Mouse (Mus musculus) forebrain, embryonic 12.5 days (tissue): ENCODE results near the gene Selplg. TPM values are rescaled to one million over a fixed set of nuclear protein-coding genes. Genes with fewer than 3 reads are reported as not detected.
"Not testable (repeated sequence)": the region's sequence is repeated elsewhere in the genome, so short reads cannot be mapped to it uniquely, and the experiment has no call there.

ENCODE experiments used
- ATAC-seq: fragments of 200-750 bp; cut with Nextera tagmentation; 2 replicates; pipeline ENCODE4 v1.8.0; 2017; ENCODE audit warnings: moderate TSS enrichment; ENCODE audit not compliant: low FRiP score
- H3K27ac ChIP-seq: fragments of 300-500 bp; sonication (generic); 2 replicates; pipeline ENCODE4 v1.5.1; 2016; ENCODE audit warnings: mild to moderate bottlenecking
- H3K27me3 ChIP-seq: fragments of 300-500 bp; sonication (generic); 2 replicates; pipeline ENCODE4 v1.6.1; 2016; ENCODE audit warnings: mild to moderate bottlenecking
- H3K36me3 ChIP-seq: fragments of 300-500 bp; sonication (generic); replicated peaks from 2 replicates; pipeline ENCODE4 v1.6.1; 2016; ENCODE audit warnings: mild to moderate bottlenecking
- H3K4me1 ChIP-seq: fragments of 300-500 bp; sonication (generic); 2 replicates; pipeline ENCODE4 v1.6.1; 2016
- H3K4me2 ChIP-seq: fragments of 300-500 bp; sonication (generic); 2 replicates; pipeline ENCODE4 v1.6.1; 2016; ENCODE audit warnings: mild to moderate bottlenecking, moderate library complexity
- H3K4me3 ChIP-seq: fragments of 300-500 bp; sonication (generic); replicated peaks from 2 replicates; pipeline ENCODE4 v1.5.1; 2016; ENCODE audit warnings: mild to moderate bottlenecking
- H3K9ac ChIP-seq: fragments of 300-500 bp; sonication (generic); 2 replicates; pipeline ENCODE4 v1.6.1; 2016; ENCODE audit warnings: mild to moderate bottlenecking
- H3K9me3 ChIP-seq: fragments of 300-500 bp; sonication (generic); 2 replicates; pipeline ENCODE4 v1.6.1; 2016
- WGBS: fragments of 180-500 bp; shearing (Covaris S2); methylation state at CpG from one replicate; pipeline ENCODE4 v1.1.7; 2016; 5-methylcytosine and 5-hydroxymethylcytosine counted together
- polyA plus RNA-seq: library from polyadenylated mRNA; unstranded; fragments of >200 nt; fragmentation: Nextera tagmentation; extraction: Ambion mirVana; gene quantifications from 2 replicates; pipeline ENCODE4 v1.2.1, GENCODE M21; 2016

The Selplg gene
- polyA plus RNA-seq, 1 experiment from 2014 or later = 0.82 TPM

DNA sequence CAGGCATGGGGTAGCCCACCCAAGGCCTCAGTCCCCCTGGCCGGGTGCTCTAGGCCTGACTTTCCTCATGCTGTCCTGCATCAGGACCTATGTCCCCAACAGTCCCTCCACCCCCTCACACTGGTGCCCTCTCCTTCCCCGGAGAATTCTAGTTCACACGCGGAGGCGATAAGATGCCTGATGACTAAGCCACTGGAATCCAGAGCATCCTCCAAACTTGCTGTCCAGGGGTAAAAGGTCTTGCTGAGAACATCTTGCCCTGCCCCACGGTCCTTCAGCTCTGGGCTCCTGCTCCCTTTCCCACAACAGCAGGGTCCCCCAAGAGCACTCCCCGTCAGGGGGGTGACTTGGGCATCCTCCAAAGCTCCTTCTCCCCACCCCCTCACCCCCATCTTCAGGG is 49.8 kb downstream of the Selplg start:
- WGBS = 93% methylated on average over 7 of the region's 7 CpGs
- Histone ChIP-seq H3K4me3 (no peak overlapping the region), H3K9me3 (peaks cover 8% of the 10 kb centered on the region; the same call in 1 of the 2 replicates), H3K4me1 (no peaks in the 10 kb centered on the region; the same call in 1 of the 2 replicates), H3K9ac (no peak overlapping the region), H3K36me3 (peaks cover 8% of the 10 kb centered on the region; the same call in 1 of the 2 replicates), H3K27me3 (peaks cover 20% of the 10 kb centered on the region), H3K27ac (no peak overlapping the region), H3K4me2 (no peak overlapping the region)
- no peak for ATAC-seq

DNA sequence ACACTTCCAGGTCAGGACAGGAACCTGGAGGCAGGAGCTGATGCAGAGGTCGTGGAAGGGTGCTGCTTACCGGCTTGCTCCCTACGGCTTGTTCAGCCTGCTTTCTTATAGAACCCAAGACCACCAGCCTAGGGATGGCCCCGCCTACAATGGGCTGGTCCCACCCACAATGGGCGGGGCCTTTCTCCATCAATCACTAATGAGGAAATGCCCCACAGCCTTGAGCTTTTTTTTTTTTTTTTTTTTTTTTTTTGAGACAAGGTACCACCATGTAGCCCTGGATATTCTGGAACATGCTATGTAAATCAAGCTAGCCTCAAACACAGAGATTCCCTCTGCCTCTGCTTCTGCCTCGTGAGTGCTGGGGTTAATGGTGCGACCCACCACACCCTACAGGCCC is 50.6 kb downstream of the Selplg start:
- Histone ChIP-seq H3K27me3 (peaks cover 20% of the 10 kb centered on the region), H3K4me1 (no peaks in the 10 kb centered on the region; the same call in 1 of the 2 replicates), H3K36me3 (peaks cover 12% of the 10 kb centered on the region), H3K9ac (no peak overlapping the region), H3K4me2 (no peak overlapping the region), H3K27ac (no peak overlapping the region), H3K9me3 (peaks cover 8% of the 10 kb centered on the region; the same call in 1 of the 2 replicates), H3K4me3 (no peak overlapping the region)
- WGBS = 81% methylated on average over 7 of the region's 7 CpGs
- no peak for ATAC-seq

DNA sequence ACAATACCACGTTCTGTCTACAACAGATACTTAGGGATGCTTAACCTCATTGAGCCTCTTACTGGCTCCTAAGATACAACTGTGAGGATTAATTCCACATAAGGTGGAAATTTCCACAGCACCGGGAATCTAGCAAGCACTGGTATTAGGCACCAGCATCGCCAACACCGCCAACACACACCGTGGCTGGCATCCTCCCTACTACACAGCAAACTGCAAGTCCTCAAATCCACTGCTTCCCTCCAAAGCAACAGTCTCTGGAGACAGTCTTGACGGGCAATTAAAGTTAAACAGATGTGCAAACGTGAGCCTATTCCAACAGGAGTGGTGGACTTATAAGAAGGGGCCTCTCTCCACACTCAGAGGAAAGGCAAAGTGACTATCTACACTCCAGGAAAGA is 51.2 kb downstream of the Selplg start:
- WGBS = 86% methylated on average over 7 of the region's 7 CpGs
- no peak overlapping the region for H3K9ac ChIP-seq
- H3K9me3 ChIP-seq = peaks cover 8% of the 10 kb centered on the region; the same call in 1 of the 2 replicates
- H3K27ac ChIP-seq = no peak overlapping the region
- H3K4me2 ChIP-seq = no peak overlapping the region
- peaks cover 19% of the 10 kb centered on the region for H3K36me3 ChIP-seq
- no peaks in the 10 kb centered on the region; the same call in 1 of the 2 replicates for H3K4me1 ChIP-seq
- H3K4me3 ChIP-seq = no peak overlapping the region
- peaks cover 20% of the 10 kb centered on the region for H3K27me3 ChIP-seq
- no peak for ATAC-seq

DNA sequence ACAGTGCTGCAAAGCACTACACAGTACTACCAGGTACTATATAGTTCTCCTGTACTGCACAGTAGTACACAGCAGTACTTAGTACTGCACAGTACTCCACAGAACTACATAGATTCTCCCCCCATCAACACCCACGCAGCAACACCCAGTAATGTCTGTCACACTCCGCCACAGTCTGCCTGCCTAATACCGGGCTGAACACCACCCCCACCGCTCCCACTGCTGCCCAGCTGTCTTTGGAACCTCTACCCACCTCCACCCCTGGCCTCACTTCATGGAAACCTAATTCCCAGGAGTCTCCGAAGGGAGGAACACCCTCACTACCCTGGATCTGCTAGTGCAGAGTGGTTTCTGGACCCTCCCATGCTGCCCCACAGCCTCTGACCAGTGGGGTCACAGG is 51.7 kb downstream of the Selplg start:
- Histone ChIP-seq H3K4me1 (no peaks in the 10 kb centered on the region; the same call in 1 of the 2 replicates), H3K36me3 (peaks cover 24% of the 10 kb centered on the region), H3K27ac (no peak overlapping the region), H3K9ac (no peak overlapping the region), H3K9me3 (peaks cover 8% of the 10 kb centered on the region; the same call in 1 of the 2 replicates), H3K4me2 (no peak overlapping the region), H3K4me3 (no peak overlapping the region), H3K27me3 (peaks cover 20% of the 10 kb centered on the region)
- ATAC-seq = no peak
- WGBS = 91% methylated on average over 5 of the region's 5 CpGs

DNA sequence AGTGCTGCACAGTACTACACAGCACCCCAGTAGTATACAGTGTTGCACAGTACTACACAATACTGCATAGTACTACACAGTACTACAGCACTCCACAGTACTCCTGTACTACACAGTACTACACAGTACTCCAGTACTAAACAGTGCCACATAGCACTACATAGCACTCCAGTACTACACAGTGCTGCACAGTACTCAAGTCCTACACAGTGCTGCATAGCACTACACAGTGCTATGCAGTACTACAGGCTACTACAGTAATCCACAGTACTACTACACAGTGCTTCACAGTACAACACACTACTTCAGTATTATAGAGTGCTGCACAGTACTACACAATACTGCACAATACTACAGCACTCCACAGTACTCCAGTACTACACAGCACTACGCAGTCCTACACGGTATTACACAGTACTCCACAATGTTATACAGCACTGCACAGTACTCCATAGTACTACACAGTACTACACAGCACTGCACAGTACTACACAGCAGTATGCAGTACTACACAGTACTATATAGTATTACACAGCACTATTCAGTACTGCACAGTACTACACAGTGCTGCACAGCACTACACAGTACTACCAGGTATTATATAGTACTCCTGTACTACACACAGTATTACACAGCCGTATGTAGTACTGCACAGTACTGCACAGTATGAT is 52.2 kb downstream of the Selplg start:
- no peak overlapping the region for H3K9ac ChIP-seq
- H3K4me3 ChIP-seq = no peak overlapping the region
- peaks cover 20% of the 10 kb centered on the region for H3K27me3 ChIP-seq
- WGBS = 92% methylated on average over 3 of the region's 3 CpGs
- peaks cover 28% of the 10 kb centered on the region for H3K36me3 ChIP-seq
- ATAC-seq = no peak
- no peak overlapping the region for H3K4me2 ChIP-seq
- H3K27ac ChIP-seq = no peak overlapping the region
- no peaks in the 10 kb centered on the region; the same call in 1 of the 2 replicates for H3K4me1 ChIP-seq
- H3K9me3 ChIP-seq = peaks cover 8% of the 10 kb centered on the region; the same call in 1 of the 2 replicates

DNA sequence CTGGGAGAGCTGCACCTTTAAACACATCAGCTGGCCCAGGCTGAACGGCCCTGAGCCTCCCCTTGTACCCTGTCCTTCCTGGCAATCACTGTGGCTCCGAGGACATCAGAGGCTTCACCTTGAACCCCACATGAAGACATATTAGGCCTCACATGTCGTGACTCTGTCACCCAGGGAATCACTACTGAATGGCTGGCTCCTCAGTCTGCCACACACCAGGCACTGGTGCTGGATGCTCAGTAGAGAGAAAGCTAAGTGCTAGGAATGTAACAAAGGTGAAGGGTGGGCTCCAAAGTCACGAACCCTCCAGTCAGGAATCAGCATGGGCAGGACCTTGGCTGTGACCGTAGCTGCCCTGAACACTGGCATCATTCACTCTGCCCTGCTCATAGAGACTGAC is 52.9 kb downstream of the Selplg start:
- H3K9ac ChIP-seq = no peak overlapping the region
- H3K4me1 ChIP-seq = no peaks in the 10 kb centered on the region; the same call in 1 of the 2 replicates
- 78% methylated on average over 5 of the region's 5 CpGs for WGBS
- H3K27ac ChIP-seq = no peak overlapping the region
- ATAC-seq = no peak
- peaks cover 8% of the 10 kb centered on the region; the same call in 1 of the 2 replicates for H3K9me3 ChIP-seq
- H3K27me3 ChIP-seq = peaks cover 16% of the 10 kb centered on the region
- H3K4me3 ChIP-seq = no peak overlapping the region
- H3K4me2 ChIP-seq = no peak overlapping the region
- H3K36me3 ChIP-seq = peaks cover 34% of the 10 kb centered on the region

DNA sequence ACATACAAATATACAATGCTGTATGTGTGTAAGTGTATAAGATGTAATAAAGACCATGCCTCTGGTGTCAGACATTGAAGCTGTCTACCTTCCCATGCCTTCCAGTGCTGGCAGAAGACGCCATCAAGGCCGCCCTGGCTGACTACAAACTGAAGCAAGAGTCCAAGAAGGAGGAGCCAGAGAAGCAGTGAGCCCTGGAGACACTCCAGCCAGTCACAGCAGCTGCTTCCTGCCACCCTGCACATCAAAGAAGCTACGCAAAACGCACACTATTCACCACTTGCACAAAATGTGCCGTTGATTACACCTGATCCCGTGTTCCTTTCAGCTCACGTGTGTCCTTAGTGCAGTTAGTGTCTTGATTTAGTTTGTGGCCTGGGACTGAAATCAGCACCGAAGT is 54.7 kb downstream of the Selplg start:
- 92% methylated on average over 8 of the region's 8 CpGs for WGBS
- H3K4me3 ChIP-seq, H3K4me2 ChIP-seq, H3K27me3 ChIP-seq, H3K9me3 ChIP-seq, H3K9ac ChIP-seq, H3K27ac ChIP-seq, ATAC-seq: not testable (repeated sequence)
- peaks cover 38% of the 10 kb centered on the region for H3K36me3 ChIP-seq
- H3K4me1 ChIP-seq = peaks cover 11% of the 10 kb centered on the region

DNA sequence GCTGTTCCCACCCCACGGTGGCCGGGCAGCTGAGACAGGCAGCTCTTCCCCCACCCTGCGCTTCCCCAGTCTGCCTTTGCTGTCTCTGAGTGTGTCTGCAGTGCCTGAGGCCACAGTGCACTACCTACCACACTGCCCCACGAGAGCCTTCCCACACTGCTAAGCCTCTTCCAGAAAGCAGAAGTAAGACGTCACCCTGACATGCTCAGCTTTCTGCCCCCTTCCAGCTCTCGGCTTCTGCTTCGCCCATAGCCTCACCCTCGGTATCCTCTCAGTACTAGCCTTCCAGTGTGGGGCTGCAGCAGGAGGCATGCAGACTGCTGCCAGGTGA is 55.6 kb downstream of the Selplg start:
- 91% methylated on average over 8 of the region's 8 CpGs for WGBS
- H3K4me2 ChIP-seq = no peak overlapping the region
- peaks cover 38% of the 10 kb centered on the region for H3K36me3 ChIP-seq

DNA sequence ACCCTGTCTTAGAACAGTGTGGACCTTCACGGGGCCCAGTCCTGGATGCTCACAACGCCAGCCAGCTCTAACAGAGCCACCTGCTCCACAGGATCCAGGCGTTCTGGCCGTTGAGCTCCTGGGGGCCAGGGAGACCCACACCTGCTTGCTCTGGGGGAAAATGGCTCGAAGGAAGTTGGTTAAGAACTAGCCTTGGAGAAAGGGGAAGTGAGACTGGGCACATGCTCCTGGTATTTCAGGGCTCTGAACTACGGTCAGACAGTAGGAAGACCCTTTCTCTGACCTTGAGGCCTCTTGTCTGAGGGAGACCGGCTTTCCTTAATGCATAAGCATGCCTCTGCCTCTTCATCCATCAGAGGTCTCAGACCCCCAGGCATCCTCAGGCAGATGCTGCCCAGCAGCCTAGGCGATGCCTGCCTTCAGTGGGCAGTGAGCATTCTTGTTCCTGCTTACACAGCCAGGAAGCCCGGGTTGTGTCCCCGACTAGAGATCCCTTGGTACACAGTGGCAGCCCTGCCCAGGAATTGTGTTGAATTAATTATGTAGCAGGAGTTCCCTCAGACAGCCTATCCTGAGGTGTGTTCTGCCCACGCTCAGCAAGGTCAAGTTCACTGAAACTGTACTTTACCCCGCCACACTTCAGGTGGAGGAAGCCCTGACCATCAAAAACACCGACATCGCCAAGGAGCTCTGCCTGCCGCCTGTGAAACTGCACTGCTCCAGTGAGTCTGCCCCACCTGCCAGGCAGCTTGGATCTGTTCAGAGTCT is 56.1 kb downstream of the Selplg start:
- H3K9me3 ChIP-seq = peaks cover 8% of the 10 kb centered on the region; the same call in 1 of the 2 replicates
- no peak overlapping the region for H3K27ac ChIP-seq
- no peak for ATAC-seq
- peaks cover 11% of the 10 kb centered on the region for H3K4me1 ChIP-seq
- peaks cover 38% of the 10 kb centered on the region for H3K36me3 ChIP-seq
- H3K4me2 ChIP-seq = no peak overlapping the region
- no peak overlapping the region for H3K9ac ChIP-seq
- no peak overlapping the region for H3K4me3 ChIP-seq
- 93% methylated on average over 15 of the region's 15 CpGs for WGBS
- H3K27me3 ChIP-seq = no peaks in the 10 kb centered on the region

More for the DNA sequence above, 55.6 kb downstream of the Selplg start:
- Histone ChIP-seq H3K4me3 (no peak overlapping the region), H3K4me1 (peaks cover 11% of the 10 kb centered on the region), H3K9ac (no peak overlapping the region), H3K27ac (no peak overlapping the region), H3K9me3 (peaks cover 8% of the 10 kb centered on the region; the same call in 1 of the 2 replicates), H3K27me3 (no peaks in the 10 kb centered on the region)
- ATAC-seq = no peak

DNA sequence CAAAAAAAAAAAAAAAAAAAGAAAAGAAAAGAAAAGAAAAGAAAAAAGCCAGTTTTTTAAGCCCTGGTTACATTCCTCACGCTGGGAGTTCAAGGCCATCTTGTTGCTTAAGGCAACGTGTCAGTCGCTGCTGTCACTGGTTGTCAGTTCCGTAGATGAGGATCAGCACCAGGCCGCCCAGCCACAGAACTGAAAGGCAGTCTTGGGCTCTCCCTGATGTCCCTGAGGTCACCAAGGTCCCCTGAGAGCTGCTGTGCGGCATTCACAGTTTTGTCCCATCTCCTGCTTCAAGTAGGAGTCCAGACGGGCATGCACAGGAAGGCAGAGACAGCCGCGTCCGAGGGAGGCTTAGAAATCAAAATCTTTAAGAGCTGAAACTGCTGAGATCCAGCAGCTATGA is 56.9 kb downstream of the Selplg start:
- Histone ChIP-seq H3K27me3 (no peaks in the 10 kb centered on the region), H3K36me3 (peaks cover 38% of the 10 kb centered on the region), H3K4me3 (no peak overlapping the region), H3K9ac (no peak overlapping the region), H3K4me2 (no peak overlapping the region), H3K4me1 (peaks cover 13% of the 10 kb centered on the region), H3K27ac (no peak overlapping the region), H3K9me3 (peaks cover 5% of the 10 kb centered on the region; the same call in 1 of the 2 replicates)
- ATAC-seq = no peak
- 92% methylated on average over 10 of the region's 10 CpGs for WGBS

DNA sequence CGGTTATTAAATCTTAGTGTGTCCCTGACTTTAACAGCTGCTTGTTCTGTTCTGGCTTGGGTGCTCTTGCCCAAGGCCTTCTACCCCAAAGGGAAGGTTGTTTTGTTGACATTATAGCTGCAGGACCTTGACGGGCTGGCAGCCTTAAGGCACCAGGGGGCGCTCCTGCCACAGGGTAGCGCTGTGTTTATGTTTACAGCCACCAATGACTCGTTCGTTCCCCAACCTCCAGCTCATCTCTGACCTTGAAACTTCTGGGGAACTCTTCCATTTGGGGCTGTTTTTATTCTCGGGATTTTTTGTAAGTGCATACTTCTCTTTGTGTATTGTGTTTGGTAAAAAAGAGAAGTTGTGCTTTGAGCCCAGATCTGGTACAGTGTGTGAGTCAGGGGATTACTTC is 58.8 kb downstream of the Selplg start:
- Histone ChIP-seq H3K4me1 (peaks cover 32% of the 10 kb centered on the region), H3K27ac (no peak overlapping the region), H3K4me3 (peak overlapping the region; percentile 99), H3K9me3 (no peaks in the 10 kb centered on the region), H3K27me3 (no peaks in the 10 kb centered on the region), H3K9ac (peak overlapping the region; percentile 74), H3K4me2 (peak overlapping the region; percentile 92), H3K36me3 (peaks cover 41% of the 10 kb centered on the region)
- ATAC-seq = 0 out of 2 replicates have a peak, but pooled peaks have one; percentile 21
- WGBS = 1% methylated on average over 7 of the region's 7 CpGs

DNA sequence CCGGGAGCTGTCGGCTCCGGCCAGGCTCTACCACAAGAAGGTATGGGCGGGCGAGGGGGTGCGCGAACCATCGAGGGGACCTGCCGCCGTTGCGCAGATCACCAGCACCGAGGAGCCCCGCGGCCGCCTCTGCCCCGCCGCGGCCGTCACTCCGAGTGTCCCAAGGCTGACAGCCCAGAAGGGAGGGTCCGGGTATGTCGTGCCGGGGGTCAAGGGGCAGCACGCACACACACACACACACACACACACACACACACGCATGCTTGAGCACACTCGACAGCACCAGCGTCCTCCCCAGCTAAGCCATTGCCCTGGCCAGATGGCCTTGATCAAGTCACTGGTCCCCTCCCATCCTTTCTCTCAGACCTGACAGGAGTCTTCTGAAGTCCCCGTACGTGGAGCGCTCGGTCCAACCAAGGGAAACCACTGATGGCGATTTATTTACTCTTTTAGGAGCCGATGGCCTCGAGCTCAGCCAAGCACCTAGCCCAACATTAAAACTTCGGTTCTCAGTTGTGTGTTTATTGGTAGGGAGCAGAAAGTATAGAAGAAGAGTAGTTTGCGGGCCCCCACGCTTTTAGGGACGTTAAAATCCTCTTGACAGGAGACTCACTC is 59.4 kb downstream of the Selplg start:
- H3K4me1 ChIP-seq = peaks cover 33% of the 10 kb centered on the region

More for the DNA sequence above, 59.4 kb downstream of the Selplg start:
- WGBS = 2% methylated on average over 38 of the region's 38 CpGs
- Histone ChIP-seq H3K4me2 (peak overlapping the region; percentile 92), H3K27me3 (no peaks in the 10 kb centered on the region), H3K9ac (peak overlapping the region; percentile 74), H3K27ac (peak overlapping the region; percentile 99; the same call in 1 of the 2 replicates), H3K36me3 (peaks cover 42% of the 10 kb centered on the region), H3K9me3 (no peaks in the 10 kb centered on the region), H3K4me3 (peak overlapping the region; percentile 99)
- peak; percentile 63 for ATAC-seq
